Mouse (Mus musculus) heart, postnatal 0 days (tissue): Measurements from ENCODE around the gene Slc15a5.

ENCODE experiments used
- CTCF ChIP-seq: IDR thresholded peaks from 2 replicates; pipeline ENCODE4 v1.5.1; 2016; ENCODE audit warnings: antibody characterized with exemption, control low read depth, low read depth
- EP300 ChIP-seq: IDR thresholded peaks from 2 replicates; pipeline ENCODE4 v1.6.1; 2016; ENCODE audit warnings: antibody characterized with exemption, low read depth

DNA sequence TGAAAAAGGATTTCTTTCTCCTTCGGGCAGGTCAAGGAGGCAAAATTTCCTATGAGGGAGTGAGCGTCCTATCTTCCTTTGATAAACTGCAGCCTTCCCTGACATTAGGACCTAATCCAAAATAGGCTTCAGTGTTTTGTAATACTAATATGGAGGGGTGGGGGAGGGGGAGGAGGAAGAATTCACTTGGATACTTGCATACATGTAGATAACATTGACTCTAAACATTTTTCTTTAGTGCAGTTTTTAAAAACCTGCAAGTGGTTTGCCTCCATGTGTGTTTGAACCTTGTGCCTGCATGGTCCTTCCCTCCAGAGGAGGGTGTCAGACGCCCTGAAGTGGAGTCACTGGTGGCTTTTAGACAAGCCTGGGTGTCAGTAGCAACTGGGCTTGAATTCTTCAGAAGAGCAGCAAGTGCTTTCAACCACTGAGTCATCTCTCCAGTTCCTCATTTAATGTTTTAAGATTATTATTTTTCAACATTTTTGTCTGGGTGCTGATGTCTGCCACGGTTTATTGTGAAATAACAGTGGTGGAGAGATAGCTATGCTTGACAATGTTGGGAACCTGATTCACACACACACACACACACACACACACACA lies 8.1 kb downstream of the Slc15a5 start:
- no peak for TF ChIP-seq CTCF
- TF ChIP-seq EP300: no peak
